Comparison of ENCODE assay signal across 8 mouse cellular contexts in genomic region chr16:37787558-37788194, GRCm38 (mm10). TPM values are rescaled to one million over a fixed set of nuclear protein-coding genes. Genes with fewer than 3 reads are reported as not detected.
DNase-seq lines count a peak whose midpoint lies in the region; ATAC-seq lines count a peak whose summit lies in the region.

No protein-coding gene starts in this region.

- no peak overlapping the region; the same call in 1 of the 2 replicates for H3K9ac ChIP-seq in kidney, embryonic 14.5 days (ENCODE audit: low read depth, low read length)
- H3K9ac ChIP-seq in hindbrain, embryonic 11.5 days (ENCODE audit: low read depth, low read length): no peak overlapping the region
- H3K9ac ChIP-seq in midbrain, embryonic 15.5 days: no peak overlapping the region

- peak; percentile 50 for ATAC-seq in kidney, embryonic 14.5 days (ENCODE audit: low FRiP score, low TSS enrichment)
- ATAC-seq in hindbrain, embryonic 11.5 days (ENCODE audit: low FRiP score): 0 out of 2 replicates have a peak, but pooled peaks have one; percentile 22
- ATAC-seq in midbrain, embryonic 15.5 days (replicated peaks): peak; percentile 52
- ATAC-seq in cerebellum, adult (ENCODE audit: insufficient number of reproducible peaks, low FRiP score, low TSS enrichment): no peak

- H3K4me3 ChIP-seq in kidney, embryonic 14.5 days (ENCODE audit: low read length): no peak overlapping the region
- peak overlapping the region; percentile 28; the same call in 1 of the 2 replicates for H3K4me3 ChIP-seq in embryonic facial prominence, embryonic 10.5 days
- no peak overlapping the region for H3K4me3 ChIP-seq in hindbrain, embryonic 11.5 days (ENCODE audit: low read depth, low read length)
- H3K4me3 ChIP-seq in midbrain, embryonic 15.5 days: no peak overlapping the region

- H3K4me2 ChIP-seq in kidney, embryonic 14.5 days (replicated peaks; ENCODE audit: low read depth, low read length): peak overlapping the region; percentile 8
- H3K4me2 ChIP-seq in hindbrain, embryonic 11.5 days (replicated peaks; ENCODE audit: low read depth, low read length): no peak overlapping the region
- peak overlapping the region; percentile 31; the same call in 1 of the 2 replicates for H3K4me2 ChIP-seq in midbrain, embryonic 15.5 days

- no peak for DNase-seq in kidney, postnatal 10 days
- DNase-seq in embryonic facial prominence, embryonic 10.5 days (ENCODE audit: low spot score): no peak
- no peak for DNase-seq in hindbrain, embryonic 11.5 days (ENCODE audit: low spot score)
- DNase-seq in left cerebral cortex, postnatal 36 days (ENCODE audit: low spot score in 2 of 2): no peak
- no peak for DNase-seq in layer of hippocampus, adult 9-10 months (ENCODE audit: low spot score)

- H3K27me3 ChIP-seq in kidney, embryonic 14.5 days (ENCODE audit: control insufficient read depth, insufficient read depth, low read length): no peaks in the 10 kb centered on the region
- no peaks in the 10 kb centered on the region for H3K27me3 ChIP-seq in embryonic facial prominence, embryonic 10.5 days (replicated peaks; ENCODE audit: low read depth, poor library complexity, severe bottlenecking)
- H3K27me3 ChIP-seq in hindbrain, embryonic 11.5 days (ENCODE audit: control insufficient read depth, insufficient read depth, low read length): no peaks in the 10 kb centered on the region
- 0 out of 2 replicates have a peak, but pooled peaks cover 3% of the 10 kb centered on the region for H3K27me3 ChIP-seq in midbrain, embryonic 15.5 days (replicated peaks)

- WGBS in kidney, embryonic 14.5 days: 39% methylated on average over 9 of the region's 9 CpGs
- 64% methylated on average over 9 of the region's 9 CpGs for WGBS in embryonic facial prominence, embryonic 10.5 days
- 53% methylated on average over 9 of the region's 9 CpGs for WGBS in hindbrain, embryonic 11.5 days
- 21% methylated on average over 9 of the region's 9 CpGs for WGBS in midbrain, embryonic 15.5 days

- H3K36me3 ChIP-seq in kidney, embryonic 14.5 days (ENCODE audit: control insufficient read depth, insufficient read depth, low read length): peaks cover 48% of the 10 kb centered on the region
- H3K36me3 ChIP-seq in embryonic facial prominence, embryonic 10.5 days (replicated peaks): peaks cover 85% of the 10 kb centered on the region
- no peaks in the 10 kb centered on the region for H3K36me3 ChIP-seq in hindbrain, embryonic 11.5 days (ENCODE audit: control insufficient read depth, insufficient read depth, low read length)
- H3K36me3 ChIP-seq in midbrain, embryonic 15.5 days (replicated peaks): no peaks in the 10 kb centered on the region

- H3K27ac ChIP-seq in kidney, embryonic 14.5 days (ENCODE audit: low read depth, low read length): peak overlapping the region; percentile 87
- peak overlapping the region; percentile 90 for H3K27ac ChIP-seq in embryonic facial prominence, embryonic 10.5 days (replicated peaks)
- peak overlapping the region; percentile 18 for H3K27ac ChIP-seq in hindbrain, embryonic 11.5 days (ENCODE audit: low read depth, low read length)
- peak overlapping the region; percentile 78 for H3K27ac ChIP-seq in midbrain, embryonic 15.5 days

- peaks cover 49% of the 10 kb centered on the region for H3K4me1 ChIP-seq in kidney, embryonic 14.5 days (ENCODE audit: control insufficient read depth, insufficient read depth, low read length)
- H3K4me1 ChIP-seq in embryonic facial prominence, embryonic 10.5 days: peaks cover 55% of the 10 kb centered on the region
- peaks cover 8% of the 10 kb centered on the region for H3K4me1 ChIP-seq in hindbrain, embryonic 11.5 days (replicated peaks; ENCODE audit: control insufficient read depth, insufficient read depth, low read length)
- H3K4me1 ChIP-seq in midbrain, embryonic 15.5 days: peaks cover 24% of the 10 kb centered on the region

- intact Hi-C loops in left cerebral cortex, postnatal 36 days (cut with DNase I): no loop called here

- H3K9me3 ChIP-seq in kidney, embryonic 14.5 days (ENCODE audit: control insufficient read depth, low read length): no peaks in the 10 kb centered on the region
- no peaks in the 10 kb centered on the region for H3K9me3 ChIP-seq in embryonic facial prominence, embryonic 10.5 days
- H3K9me3 ChIP-seq in hindbrain, embryonic 11.5 days (ENCODE audit: control insufficient read depth, low read length): no peaks in the 10 kb centered on the region
- no peaks in the 10 kb centered on the region for H3K9me3 ChIP-seq in midbrain, embryonic 15.5 days

RNA-seq across cellular contexts. Expression of gene Fstl1, which starts 11.0 kb away (rescaled TPM):
- 522 and 589 TPM in 2 replicates for polyA plus RNA-seq in kidney, embryonic 14.5 days (2014; fragmentation: Nextera tagmentation; extraction: Ambion mirVana)
- 192 and 210 TPM in 2 replicates for polyA plus RNA-seq in embryonic facial prominence, embryonic 10.5 days (2016; fragmentation: Nextera tagmentation; extraction: Ambion mirVana)
- polyA plus RNA-seq in hindbrain, embryonic 11.5 days (2014; fragmentation: Nextera tagmentation; extraction: Ambion mirVana): 231 and 271 TPM in 2 replicates
- polyA plus RNA-seq in midbrain, embryonic 15.5 days (2015; fragmentation: Nextera tagmentation; extraction: Ambion mirVana): 85.4 and 85.6 TPM in 2 replicates
- total RNA-seq in left cerebral cortex, postnatal 36 days (2021): 10 to 100 TPM; 28.6 to 32.6 TPM

Comparison
In these comparisons a context has a peak if more than half of its experiments do, and no peak if none do; other contexts are left out.
1. H3K27ac ChIP-seq: peak in every context shown above with its lines; median percentile 90 in embryonic facial prominence, embryonic 10.5 days; 87 in kidney, embryonic 14.5 days; 78 in midbrain, embryonic 15.5 days; 18 in hindbrain, embryonic 11.5 days.